Mouse (Mus musculus) 3134 (cell line): ENCODE measurements around the gene Dennd6a.

ENCODE experiments used
- DNase-seq: peaks from one replicate; pipeline ENCODE4 v3.0.0-alpha.2; 2011; ENCODE audit warnings: low spot score; ENCODE audit not compliant: insufficient read length; ENCODE audit errors: extremely low read depth

The Dennd6a gene

DNA sequence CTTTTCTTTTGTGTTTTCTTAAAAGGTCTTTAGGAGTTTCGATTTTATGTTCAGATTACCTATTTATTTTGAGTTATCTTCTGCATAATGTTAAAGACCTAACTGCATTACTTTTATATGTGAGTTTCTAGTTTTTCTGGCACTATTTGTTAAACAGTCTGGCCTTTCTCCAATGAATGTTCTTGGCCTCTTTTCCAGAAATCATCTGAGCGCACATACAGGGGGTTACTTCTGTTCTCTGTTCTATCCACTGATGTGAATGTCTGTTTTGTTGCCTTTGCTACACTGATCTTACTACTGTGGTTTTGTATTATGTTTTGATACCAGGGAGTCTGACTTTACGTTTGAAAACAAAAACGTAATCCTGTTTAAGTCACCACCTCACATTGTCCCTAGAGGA is 3.8 kb upstream of the Dennd6a start:
- DNase-seq: no peak

DNA sequence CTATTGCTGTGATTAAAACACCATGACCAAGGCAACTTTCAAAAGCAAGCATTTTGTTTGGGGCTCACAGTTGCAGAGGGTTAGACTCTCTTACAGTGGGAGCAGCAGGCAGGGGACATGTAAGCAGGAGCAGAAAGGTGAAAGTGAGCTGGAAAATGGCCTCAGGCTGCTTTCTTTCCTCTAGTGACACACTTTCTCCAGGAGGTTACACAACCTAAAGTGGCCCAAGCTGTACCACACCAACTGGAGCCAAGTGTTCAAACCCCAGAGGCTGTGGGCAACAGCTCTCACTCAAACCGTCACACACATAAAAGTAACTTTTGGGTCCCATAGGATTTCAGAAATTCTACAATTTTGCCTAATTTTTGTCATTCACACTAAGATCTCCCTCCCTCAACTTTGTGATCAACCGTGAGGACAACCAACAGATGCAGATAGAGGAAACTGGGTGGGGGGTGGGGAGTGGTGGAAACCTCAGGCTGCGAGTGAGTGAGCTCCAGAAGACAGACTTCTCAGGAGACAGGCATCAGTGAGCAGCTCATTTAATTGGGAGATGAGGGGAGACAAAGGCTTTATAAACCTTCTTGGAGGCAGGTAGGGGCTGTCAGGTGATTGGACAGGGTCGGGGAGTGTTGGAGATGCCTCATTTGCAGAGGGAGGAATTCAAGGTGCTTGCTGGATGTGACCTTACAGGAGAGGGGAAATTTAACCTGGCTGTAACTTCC is 1.5 kb upstream of the Dennd6a start:
- DNase-seq: no peak

GRCm38 (mm10) chr14:26576255-26576780 is 2.7 kb downstream of the Dennd6a start:
- no peak for DNase-seq

DNA sequence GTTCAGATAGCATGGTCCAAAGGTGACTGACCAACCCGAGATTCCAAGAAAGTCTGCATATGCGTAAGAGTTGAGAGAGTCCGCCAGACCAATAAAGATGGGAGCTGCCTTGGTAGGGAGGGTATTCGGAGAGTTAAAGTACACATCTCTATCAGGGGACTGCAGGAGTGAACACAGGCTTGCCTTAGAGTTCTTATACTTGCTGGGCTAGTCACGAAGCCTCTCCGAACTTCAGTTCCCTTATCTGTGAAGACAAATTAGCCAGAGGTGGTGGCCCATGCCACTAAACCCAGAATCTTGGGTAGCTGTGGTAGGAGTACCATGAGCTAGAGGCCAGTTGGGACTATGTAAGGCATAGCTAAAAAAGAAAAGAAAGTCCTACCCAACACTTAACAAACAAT is 5.1 kb downstream of the Dennd6a start:
- no peak for DNase-seq

DNA sequence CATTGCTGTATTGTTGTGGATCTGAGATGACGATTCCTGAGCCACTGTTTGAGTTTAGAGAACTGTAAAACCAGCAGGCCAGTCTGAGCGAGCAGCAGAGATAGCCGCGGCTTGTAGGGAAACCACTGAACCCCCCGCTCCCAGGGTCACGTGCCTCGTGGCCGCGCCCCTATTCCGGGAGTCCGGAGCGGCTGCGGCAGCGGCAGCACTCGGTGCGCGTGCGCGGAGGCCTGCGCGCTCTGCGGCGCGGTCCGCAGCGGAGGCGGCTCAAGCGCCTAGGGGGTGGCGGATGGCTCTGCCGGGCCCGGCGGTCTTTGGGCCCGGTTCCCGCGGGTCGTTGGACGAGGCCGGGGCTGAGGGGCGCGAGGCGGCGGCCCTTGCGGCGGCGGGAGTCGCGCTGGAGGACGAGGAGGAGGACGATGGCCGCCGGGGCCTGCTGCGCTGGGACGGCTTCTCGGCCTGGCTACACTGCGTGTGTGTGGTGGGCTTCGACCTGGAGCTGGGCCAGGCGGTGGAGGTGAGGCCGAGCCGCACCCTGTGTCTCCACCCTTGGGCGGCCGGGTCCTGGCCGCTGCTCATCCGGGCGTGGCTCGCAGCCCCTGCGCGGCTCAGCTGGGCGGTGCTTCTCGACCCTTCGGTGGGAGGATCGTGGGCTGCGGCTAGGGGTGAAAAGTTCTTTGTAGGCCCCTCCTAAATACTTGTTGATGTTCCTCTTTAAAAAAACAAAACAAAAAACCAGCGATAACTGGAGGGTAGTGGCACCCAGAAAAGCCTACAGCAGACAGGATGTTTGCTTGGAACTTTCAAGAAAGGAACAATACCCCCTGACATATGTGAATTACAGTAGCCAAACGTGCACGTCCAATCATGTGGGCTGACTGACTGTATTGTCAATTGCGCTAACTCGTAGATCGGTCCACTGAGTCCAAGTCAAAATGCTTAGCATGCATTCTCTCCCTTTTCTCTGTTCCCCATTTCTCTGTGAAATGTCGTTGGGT is 6.0 kb downstream of the Dennd6a start:
- DNase-seq: peak; percentile 86

GRCm38 (mm10) chr14:26583645-26584044 is 10.0 kb downstream of the Dennd6a start:
- no peak for DNase-seq

GRCm38 (mm10) chr14:26587116-26587515 is 13.5 kb downstream of the Dennd6a start:
- DNase-seq: no peak

DNA sequence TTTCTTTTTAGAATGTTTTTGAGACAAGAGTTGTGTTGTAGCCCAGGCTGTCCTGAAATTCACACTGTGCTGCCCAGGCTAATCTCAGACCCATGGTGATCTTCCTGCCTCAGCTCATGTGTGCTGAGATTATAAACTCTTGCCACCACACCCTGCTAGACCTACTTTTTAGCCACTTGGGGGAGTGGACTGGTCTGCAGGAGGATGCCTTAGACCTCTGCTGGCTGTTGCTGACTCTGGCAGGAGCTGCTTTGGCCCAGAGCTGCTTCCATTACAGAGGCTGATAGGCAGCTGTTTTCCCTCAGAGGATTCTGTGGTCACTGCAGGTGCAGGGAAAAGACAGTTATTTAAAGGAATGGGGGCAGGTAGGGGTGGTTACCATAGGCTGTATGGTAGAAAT is 17.7 kb downstream of the Dennd6a start:
- no peak for DNase-seq

GRCm38 (mm10) chr14:26593281-26593895 is 19.7 kb downstream of the Dennd6a start:
- DNase-seq: no peak

DNA sequence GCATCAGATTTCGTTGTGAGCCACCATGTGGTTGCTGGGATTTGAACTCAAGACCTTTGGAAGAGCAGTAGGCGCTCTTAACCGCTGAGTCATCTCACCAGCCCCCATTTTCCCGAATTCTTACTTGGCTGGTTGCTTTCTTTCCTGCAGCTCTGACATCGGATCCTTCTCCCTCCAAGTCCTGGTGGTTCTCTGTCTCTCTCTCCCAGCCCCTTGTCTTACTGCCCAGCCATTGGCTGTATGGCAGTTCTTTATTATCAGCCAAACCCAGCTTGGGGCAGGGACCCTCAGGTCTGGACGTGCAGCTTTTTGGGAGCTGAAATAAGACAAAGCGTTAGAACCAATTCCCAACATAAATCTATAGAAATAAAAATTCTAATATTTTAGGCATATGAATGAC is 21.5 kb downstream of the Dennd6a start:
- no peak for DNase-seq

- DNase-seq: no peak
These were observed 22.2 kb downstream of the Dennd6a start for GRCm38 (mm10) chr14:26595695-26596365.

- no peak for DNase-seq
These were observed 31.7 kb downstream of the Dennd6a start for GRCm38 (mm10) chr14:26605354-26605753.

DNA sequence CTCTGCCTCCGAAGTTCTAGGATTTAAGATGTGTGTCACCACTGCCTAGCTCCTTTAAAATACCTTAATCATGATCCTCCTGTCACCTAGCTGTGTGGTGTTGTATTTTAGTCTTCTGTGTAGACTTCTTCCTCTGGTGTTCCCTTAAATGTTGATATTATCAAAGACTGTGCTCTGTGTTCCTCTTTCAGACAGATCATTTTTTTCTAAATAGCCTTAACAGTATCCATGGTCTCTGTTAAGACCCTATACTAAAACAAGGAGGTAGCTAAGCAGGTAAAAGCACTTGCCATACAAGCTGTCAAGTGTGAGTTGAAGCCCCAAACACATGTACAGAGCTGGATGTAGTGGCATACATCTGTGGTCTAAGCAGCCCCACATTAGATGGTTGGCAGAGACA is 36.0 kb downstream of the Dennd6a start:
- DNase-seq: no peak

DNA sequence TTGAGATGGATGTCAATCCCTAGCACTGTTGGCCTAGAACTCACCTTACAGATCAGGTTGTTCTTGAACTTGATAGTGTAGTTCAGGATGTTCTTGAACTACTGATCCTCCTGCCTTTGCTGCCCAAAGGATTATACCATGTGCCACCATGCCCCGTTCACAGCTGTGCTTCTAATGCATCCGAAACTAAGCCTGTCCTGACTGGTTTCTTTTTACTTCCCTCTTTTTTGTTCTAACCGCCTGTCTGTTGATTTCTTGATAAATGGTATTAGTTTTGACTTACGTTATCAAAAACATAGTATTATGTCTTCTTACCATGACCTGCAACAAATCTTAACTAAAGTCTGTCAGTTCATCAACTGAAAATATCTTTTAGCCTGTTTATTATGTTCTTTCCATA is 37.0 kb downstream of the Dennd6a start:
- no peak for DNase-seq

DNA sequence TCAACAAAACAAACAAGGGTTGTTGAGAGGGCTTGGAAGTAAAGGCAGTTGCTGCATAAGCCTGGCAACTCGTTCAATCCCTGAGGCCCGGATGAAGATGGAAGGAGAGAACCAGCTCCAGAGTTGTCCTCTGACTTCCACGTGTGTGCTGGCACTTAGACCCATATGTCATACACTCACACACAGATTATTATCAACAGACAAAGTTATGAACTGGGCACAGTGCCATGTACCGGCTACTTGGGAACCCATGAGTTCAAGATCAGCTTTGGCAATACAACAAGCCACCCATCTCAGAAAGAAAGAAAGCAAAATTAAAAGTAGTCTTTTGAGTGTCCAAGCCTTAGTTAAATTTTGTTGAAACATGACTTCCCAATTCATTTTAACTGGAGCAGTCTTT is 51.6 kb downstream of the Dennd6a start:
- no peak for DNase-seq

DNA sequence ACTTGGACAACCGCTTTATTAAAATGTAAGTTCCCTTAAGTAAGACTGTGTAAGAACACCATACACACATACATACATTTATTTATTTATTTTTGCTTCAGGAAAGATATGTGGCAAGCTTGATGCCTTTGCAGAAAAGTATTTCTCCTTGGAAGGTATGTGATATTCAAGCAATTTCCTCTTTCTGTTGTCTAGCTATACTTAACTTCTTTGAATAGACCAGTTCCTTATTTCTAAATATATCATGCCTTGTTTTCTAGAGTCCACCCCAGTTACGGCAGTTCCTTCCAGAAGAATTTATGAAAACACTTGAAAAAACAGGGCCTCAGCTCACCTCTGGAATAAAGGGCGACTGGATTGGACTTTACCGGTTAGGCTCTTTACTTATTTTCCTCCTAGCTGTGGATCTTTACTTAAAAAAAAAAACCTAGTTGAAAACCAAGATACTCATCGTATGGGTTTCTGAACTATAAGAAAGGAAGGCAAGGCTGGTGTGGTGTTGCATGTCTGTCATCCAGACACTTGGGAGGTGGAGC is 53.0 kb downstream of the Dennd6a start:
- no peak for DNase-seq

- DNase-seq: no peak
These were observed 63.6 kb downstream of the Dennd6a start for GRCm38 (mm10) chr14:26637025-26637850.

DNA sequence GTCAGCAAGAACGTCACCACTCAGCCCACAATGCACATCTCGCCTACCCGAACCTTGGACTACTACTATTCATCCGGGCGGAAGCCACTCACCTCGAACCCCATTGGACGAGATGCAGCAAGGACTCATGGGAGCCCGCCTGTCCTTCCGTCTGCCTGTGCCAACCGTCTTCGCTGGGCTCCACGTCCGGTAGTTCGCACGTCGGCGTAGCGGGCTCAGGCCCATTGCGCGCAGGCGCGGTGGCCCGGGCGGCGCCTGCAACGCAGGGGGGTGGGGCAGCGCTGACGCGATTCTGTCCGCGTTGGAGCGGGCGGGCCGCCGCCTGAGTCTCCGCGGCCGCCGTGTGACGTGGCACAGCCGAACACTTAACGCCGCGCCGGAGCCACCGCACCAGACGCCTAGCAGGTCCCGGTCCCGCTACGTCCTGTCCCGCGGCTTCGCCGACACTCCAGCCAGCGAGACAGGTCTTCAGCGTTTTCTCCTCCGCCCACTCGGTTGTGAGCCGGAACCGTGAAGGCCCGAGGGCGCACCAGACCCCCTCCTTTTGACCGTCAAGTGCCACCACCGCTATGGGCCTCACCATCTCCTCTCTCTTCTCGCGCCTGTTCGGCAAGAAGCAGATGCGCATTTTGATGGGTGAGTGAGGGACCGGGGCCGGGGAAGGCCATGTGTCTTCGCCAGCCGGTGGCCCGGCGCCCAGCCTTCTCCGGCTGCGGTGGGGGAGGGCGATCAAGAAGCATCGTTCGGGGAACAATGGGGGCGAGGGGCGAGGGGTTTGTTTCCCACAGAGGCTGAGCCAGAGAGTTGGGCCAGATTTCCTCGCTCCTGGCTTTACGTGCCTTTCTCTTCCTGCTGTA is 64.4 kb downstream of the Dennd6a start, which contains the start of gene Arf4:
Arf4 (plus strand) TSS at position 224 of the 857 bp plus-strand sequence.
- DNase-seq: peak; percentile 99
